Mouse (Mus musculus): Measurements from ENCODE around the gene Nrsn2. TPM values are rescaled to one million over a fixed set of nuclear protein-coding genes. Genes with fewer than 3 reads are reported as not detected.

Gene Nrsn2
- total RNA-seq, 2 experiments from 2014 or later = 95.7 to 106 TPM

Other genes starting within 250 kb of the Nrsn2 start
- 1 to 10 TPM; 2.9 to 3.1 TPM for gene Tcf15, start 233.1 kb downstream of the Nrsn2 start, total RNA-seq (2021)
- gene Csnk2a1, start 149.8 kb downstream of the Nrsn2 start, total RNA-seq (2021) = 10 to 100 TPM; 92.6 to 95.5 TPM
- 10 to 100 TPM; 50.8 to 54.8 TPM for gene Tbc1d20, start 82.8 kb downstream of the Nrsn2 start, total RNA-seq (2021)
- gene Rbck1, start 44.0 kb downstream of the Nrsn2 start, total RNA-seq (2021) = 100 to 1,000 TPM; 100 to 110 TPM
- gene Trib3, start 32.6 kb downstream of the Nrsn2 start, total RNA-seq (2021) = under 1 TPM in 1 of 2 experiments, not detected in 1; 0.69 TPM
- gene Sox12, start 21.4 kb upstream of the Nrsn2 start, total RNA-seq (2021) = 10 to 100 TPM; 15.0 to 15.6 TPM
- 10 to 100 TPM; 10.2 to 10.6 TPM for gene Zcchc3, start 38.4 kb upstream of the Nrsn2 start, total RNA-seq (2021)
- gene 6820408C15Rik, start 38.9 kb upstream of the Nrsn2 start, total RNA-seq (2021) = 1 to 10 TPM; 1.7 to 2.3 TPM
- not detected for gene Defb23, start 88.0 kb upstream of the Nrsn2 start, total RNA-seq (2021)
- not detected for gene Defb20, start 100.4 kb upstream of the Nrsn2 start, total RNA-seq (2021)
- not detected for gene Defb22, start 113.5 kb upstream of the Nrsn2 start, total RNA-seq (2021)
- gene Defb26, start 135.1 kb upstream of the Nrsn2 start, total RNA-seq (2021) = not detected
- not detected for gene Defb28, start 141.6 kb upstream of the Nrsn2 start, total RNA-seq (2021)
- not detected for gene Defb29, start 163.5 kb upstream of the Nrsn2 start, total RNA-seq (2021)
- not detected for gene Gm17416, start 192.7 kb upstream of the Nrsn2 start, total RNA-seq (2021)
- not detected for gene Defb21, start 196.1 kb upstream of the Nrsn2 start, total RNA-seq (2021)
- gene Defb19, start 203.7 kb upstream of the Nrsn2 start, total RNA-seq (2021) = not detected
- not detected for gene Defb45, start 222.8 kb upstream of the Nrsn2 start, total RNA-seq (2021)
- not detected for gene Defb36, start 227.7 kb upstream of the Nrsn2 start, total RNA-seq (2021)
- gene Defb25, start 246.4 kb upstream of the Nrsn2 start, total RNA-seq (2021) = not detected